Mouse (Mus musculus): ENCODE results near the gene Mpl. TPM values are rescaled to one million over a fixed set of nuclear protein-coding genes. Genes with fewer than 3 reads are reported as not detected.
A peak's percentile ranks its signal among the peaks of the same experiment; 100 is the strongest.

Mpl gene
- polyA plus RNA-seq, 2 experiments from 2014 or later, result not detected

- ATAC-seq, result peak; percentile 3
Observed at GRCm38 (mm10) chr4:118427415-118427767, 29.9 kb downstream of the Mpl start.

- no peak for ATAC-seq
Observed at GRCm38 (mm10) chr4:118425374-118425773, 31.9 kb downstream of the Mpl start.

GRCm38 (mm10) chr4:118424541-118425160, 32.7 kb downstream of the Mpl start:
- ATAC-seq, result no peak

GRCm38 (mm10) chr4:118421384-118421783, 35.9 kb downstream of the Mpl start:
- no peak for ATAC-seq

GRCm38 (mm10) chr4:118417112-118417797, 40.1 kb downstream of the Mpl start:
- ATAC-seq, result no peak

- no peak for ATAC-seq
Observed at GRCm38 (mm10) chr4:118416329-118416728, 41.0 kb downstream of the Mpl start.

- ATAC-seq, result no peak
Observed at GRCm38 (mm10) chr4:118415779-118416178, 41.5 kb downstream of the Mpl start.

GRCm38 (mm10) chr4:118413553-118413952, 43.8 kb downstream of the Mpl start:
- ATAC-seq, result no peak

- ATAC-seq, result no peak
Observed at GRCm38 (mm10) chr4:118410871-118411270, 46.4 kb downstream of the Mpl start.

- peak; percentile 99 for ATAC-seq
Observed at GRCm38 (mm10) chr4:118409142-118409900, 48.0 kb downstream of the Mpl start, which contains the start of the genes Szt2 and Med8. TSS of gene Szt2 (minus strand) at chr4:118409273. TSS of gene Med8 (plus strand) at chr4:118409337.

GRCm38 (mm10) chr4:118402701-118403100, 54.6 kb downstream of the Mpl start:
- no peak for ATAC-seq

- no peak for ATAC-seq
Observed at GRCm38 (mm10) chr4:118401918-118402317, 55.4 kb downstream of the Mpl start.

GRCm38 (mm10) chr4:118401421-118401820, 55.9 kb downstream of the Mpl start:
- no peak for ATAC-seq

- ATAC-seq, result no peak
Observed at GRCm38 (mm10) chr4:118398400-118398799, 58.9 kb downstream of the Mpl start.

GRCm38 (mm10) chr4:118396433-118396832, 60.9 kb downstream of the Mpl start:
- no peak for ATAC-seq

- no peak for ATAC-seq
Observed at GRCm38 (mm10) chr4:118395289-118395688, 62.0 kb downstream of the Mpl start.

GRCm38 (mm10) chr4:118394505-118394904, 62.8 kb downstream of the Mpl start:
- ATAC-seq, result no peak

Other genes starting within 250 kb of the Mpl start
- gene Ptprf, start 166.1 kb downstream of the Mpl start, polyA plus RNA-seq (2017; shearing (Covaris generic)), result under 1 TPM; 0.31 to 0.34 TPM
- gene Szt2, start 48.2 kb downstream of the Mpl start, polyA plus RNA-seq (2017; shearing (Covaris generic)), result 10 to 100 TPM; 11.0 to 11.2 TPM
- gene Med8, start 48.2 kb downstream of the Mpl start, polyA plus RNA-seq (2017; shearing (Covaris generic)), result 100 to 1,000 TPM; 115 to 118 TPM
- gene Elovl1, start 29.4 kb downstream of the Mpl start, polyA plus RNA-seq (2017; shearing (Covaris generic)), result 100 to 1,000 TPM; 125 to 129 TPM
- 10 to 100 TPM in 1 of 2 experiments, 1 to 10 TPM in 1; 9.4 to 15.3 TPM for gene Cdc20, start 20.2 kb downstream of the Mpl start, polyA plus RNA-seq (2017; shearing (Covaris generic))
- gene Tie1, start 32.5 kb upstream of the Mpl start, polyA plus RNA-seq (2017; shearing (Covaris generic)), result not detected
- not detected for gene 2610528J11Rik, start 69.5 kb upstream of the Mpl start, polyA plus RNA-seq (2017; shearing (Covaris generic))
- gene Tmem125, start 86.5 kb upstream of the Mpl start, polyA plus RNA-seq (2017; shearing (Covaris generic)), result not detected
- gene Cfap57, start 163.3 kb upstream of the Mpl start, polyA plus RNA-seq (2017; shearing (Covaris generic)), result not detected
- gene Ebna1bp2, start 163.3 kb upstream of the Mpl start, polyA plus RNA-seq (2017; shearing (Covaris generic)), result 100 to 1,000 TPM; 163 to 165 TPM
- gene Olfr62, start 201.4 kb upstream of the Mpl start, polyA plus RNA-seq (2017; shearing (Covaris generic)), result not detected
- not detected for gene Olfr1342, start 235.2 kb upstream of the Mpl start, polyA plus RNA-seq (2017; shearing (Covaris generic))
- gene Olfr1341, start 246.0 kb upstream of the Mpl start, polyA plus RNA-seq (2017; shearing (Covaris generic)), result not detected